Comparison of ENCODE assay signal across 10 mouse cellular contexts in the genomic region with DNA sequence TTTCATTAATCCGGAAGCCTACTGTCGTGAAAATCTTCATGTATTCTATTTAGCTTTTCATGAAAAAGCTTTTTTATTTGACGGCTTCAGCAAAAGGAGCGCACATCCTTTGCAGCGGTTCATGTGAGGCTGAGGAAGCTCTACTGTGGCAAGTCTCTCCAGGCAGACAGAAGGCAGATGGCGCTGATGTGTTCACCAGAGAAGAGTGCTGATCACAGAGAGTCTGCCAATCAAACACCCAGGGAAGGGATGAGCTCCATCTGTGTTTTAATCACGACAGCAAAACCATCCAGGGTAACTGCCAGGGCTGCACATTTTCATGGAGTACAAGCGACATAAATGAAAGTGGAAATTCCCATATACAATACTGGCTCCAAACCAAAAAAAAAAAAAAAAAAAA.
DNase-seq lines count a peak whose midpoint lies in the region; ATAC-seq and TF ChIP-seq lines count a peak whose summit lies in the region.
"Had no signal": no experiment of that assay in that cellular context is flagged by ENCODE, and none has a peak within 500 bp of the region (broad histone marks: within the 10 kb centered on the region; RNA-seq: fewer than 3 reads in every experiment).

No protein-coding gene starts in this region.

- peak; percentile 66 for TF ChIP-seq CTCF in midbrain, postnatal 0 days (IDR thresholded peaks at IDR 0.05)

- WGBS in forebrain, embryonic 13.5 days = 72% methylated on average over 8 of the region's 8 CpGs
- 90% methylated on average over 8 of the region's 8 CpGs for WGBS in forebrain, embryonic 10.5 days
- WGBS in midbrain, postnatal 0 days = 54% methylated on average over 8 of the region's 8 CpGs

- no peak overlapping the region for H3K27ac ChIP-seq in forebrain, embryonic 13.5 days
- H3K27ac ChIP-seq in forebrain, embryonic 10.5 days = no peak overlapping the region
- no peak overlapping the region; the same call in 1 of the 2 replicates for H3K27ac ChIP-seq in midbrain, postnatal 0 days (ENCODE audit: low read depth, low read length)
- H3K27ac ChIP-seq: midbrain, embryonic 12.5 days had no signal

- no peak overlapping the region for H3K4me3 ChIP-seq in forebrain, embryonic 13.5 days
- H3K4me3 ChIP-seq in forebrain, embryonic 10.5 days = no peak overlapping the region
- no peak overlapping the region for H3K4me3 ChIP-seq in midbrain, postnatal 0 days (ENCODE audit: low read depth, low read length)
- H3K4me3 ChIP-seq: midbrain, embryonic 12.5 days had no signal

- ATAC-seq in forebrain, embryonic 13.5 days = peak; percentile 91
- ATAC-seq in midbrain, postnatal 0 days (ENCODE audit: low FRiP score) = peak; percentile 59; the same call in 1 of the 2 replicates

- H3K36me3 ChIP-seq in forebrain, embryonic 13.5 days (ENCODE audit: poor library complexity, severe bottlenecking) = no peaks in the 10 kb centered on the region
- no peaks in the 10 kb centered on the region for H3K36me3 ChIP-seq in forebrain, embryonic 10.5 days (replicated peaks)
- H3K36me3 ChIP-seq in midbrain, postnatal 0 days (ENCODE audit: insufficient read depth, low read length) = no peaks in the 10 kb centered on the region
- H3K36me3 ChIP-seq: midbrain, embryonic 12.5 days had no signal

- no peaks in the 10 kb centered on the region for H3K9me3 ChIP-seq in forebrain, embryonic 13.5 days (replicated peaks)
- no peaks in the 10 kb centered on the region for H3K9me3 ChIP-seq in forebrain, embryonic 10.5 days
- H3K9me3 ChIP-seq in midbrain, postnatal 0 days (ENCODE audit: low read length) = no peaks in the 10 kb centered on the region
- H3K9me3 ChIP-seq: midbrain, embryonic 12.5 days had no signal

- H3K27me3 ChIP-seq in forebrain, embryonic 13.5 days = no peaks in the 10 kb centered on the region
- H3K27me3 ChIP-seq in forebrain, embryonic 10.5 days (ENCODE audit: poor library complexity, severe bottlenecking) = no peaks in the 10 kb centered on the region
- no peaks in the 10 kb centered on the region for H3K27me3 ChIP-seq in midbrain, postnatal 0 days (ENCODE audit: insufficient read depth, low read length)
- H3K27me3 ChIP-seq: midbrain, embryonic 12.5 days had no signal

- H3K9ac ChIP-seq in forebrain, embryonic 13.5 days = no peak overlapping the region
- H3K9ac ChIP-seq in midbrain, postnatal 0 days (replicated peaks; ENCODE audit: low read length, poor library complexity, severe bottlenecking) = no peak overlapping the region
- H3K9ac ChIP-seq: midbrain, embryonic 12.5 days had no signal

- no peak overlapping the region for H3K4me2 ChIP-seq in forebrain, embryonic 13.5 days
- H3K4me2 ChIP-seq in midbrain, postnatal 0 days (ENCODE audit: low read depth, low read length, poor library complexity, severe bottlenecking) = no peak overlapping the region
- H3K4me2 ChIP-seq: midbrain, embryonic 12.5 days had no signal

- DNase-seq in forebrain, embryonic 10.5 days (ENCODE audit: extremely low spot score, low spot score) = no peak
- DNase-seq in cerebellum, postnatal 14 days = peak; percentile 61 to 63
- DNase-seq in layer of hippocampus, adult 18-20 months (ENCODE audit: low spot score in 2 of 2) = peak; percentile 75 to 87
- DNase-seq in midbrain, postnatal 0 days (ENCODE audit: low spot score) = peak; percentile 82
- no peak for DNase-seq in adrenal gland, postnatal 4 days (ENCODE audit: low spot score in 2 of 2)
- no peak for DNase-seq in thymus, postnatal 14 days
- no peak for DNase-seq in kidney, adult 9 months
- DNase-seq: liver had no signal

- no peaks in the 10 kb centered on the region for H3K4me1 ChIP-seq in forebrain, embryonic 13.5 days
- no peaks in the 10 kb centered on the region for H3K4me1 ChIP-seq in forebrain, embryonic 10.5 days
- no peaks in the 10 kb centered on the region for H3K4me1 ChIP-seq in midbrain, postnatal 0 days (ENCODE audit: insufficient read depth, low read length)
- H3K4me1 ChIP-seq: midbrain, embryonic 12.5 days had no signal

Comparison
In these comparisons a context has a peak if more than half of its experiments do, and no peak if none do; other contexts are left out.
1. DNase-seq: peak in cerebellum, postnatal 14 days (2 of 2), layer of hippocampus, adult 18-20 months (2 of 2) and midbrain, postnatal 0 days (single experiment); none in forebrain, embryonic 10.5 days (single experiment), adrenal gland, postnatal 4 days (0 of 2), thymus, postnatal 14 days (single experiment) and kidney, adult 9 months (single experiment).